Mouse (Mus musculus): ENCODE measurements around the gene Gm3336.

DNA sequence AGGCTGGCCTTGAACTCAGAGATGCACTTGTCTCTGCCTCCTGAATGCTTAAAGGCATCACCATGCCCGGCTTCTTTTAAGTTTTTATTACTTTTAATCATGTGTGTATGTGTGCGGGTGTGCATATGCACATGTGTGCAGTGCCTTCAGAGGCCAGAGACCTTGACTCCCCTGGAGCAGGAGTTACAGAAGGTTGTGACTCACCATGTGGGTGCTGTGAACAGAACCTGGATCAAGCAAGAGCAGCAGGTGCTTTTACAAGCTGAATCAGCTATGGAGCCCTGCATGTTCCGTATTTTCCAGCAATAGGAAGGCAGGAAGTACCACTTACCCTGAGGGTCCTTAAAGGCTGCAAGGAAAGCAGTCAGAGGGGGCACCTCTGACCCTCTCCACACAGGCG, 27.1 kb upstream of the Gm3336 start:
- TF ChIP-seq CTCF (IDR thresholded peaks at IDR 0.05; ENCODE audit: control insufficient read depth, insufficient read depth, low read length) (no peak), POLR2A (IDR thresholded peaks at IDR 0.05; ENCODE audit: borderline replicate concordance, control insufficient read depth, low read depth, low read length) (no peak)

Data from bone marrow, adult 2 months (tissue).